Mouse (Mus musculus) lung, postnatal 25 days (tissue): Measurements from ENCODE around the gene Nedd9.

Source experiments
- DNase-seq: peaks from one replicate; pipeline ENCODE4 v3.0.0; 2022; ENCODE audit warnings: low spot score

The Nedd9 gene

DNA sequence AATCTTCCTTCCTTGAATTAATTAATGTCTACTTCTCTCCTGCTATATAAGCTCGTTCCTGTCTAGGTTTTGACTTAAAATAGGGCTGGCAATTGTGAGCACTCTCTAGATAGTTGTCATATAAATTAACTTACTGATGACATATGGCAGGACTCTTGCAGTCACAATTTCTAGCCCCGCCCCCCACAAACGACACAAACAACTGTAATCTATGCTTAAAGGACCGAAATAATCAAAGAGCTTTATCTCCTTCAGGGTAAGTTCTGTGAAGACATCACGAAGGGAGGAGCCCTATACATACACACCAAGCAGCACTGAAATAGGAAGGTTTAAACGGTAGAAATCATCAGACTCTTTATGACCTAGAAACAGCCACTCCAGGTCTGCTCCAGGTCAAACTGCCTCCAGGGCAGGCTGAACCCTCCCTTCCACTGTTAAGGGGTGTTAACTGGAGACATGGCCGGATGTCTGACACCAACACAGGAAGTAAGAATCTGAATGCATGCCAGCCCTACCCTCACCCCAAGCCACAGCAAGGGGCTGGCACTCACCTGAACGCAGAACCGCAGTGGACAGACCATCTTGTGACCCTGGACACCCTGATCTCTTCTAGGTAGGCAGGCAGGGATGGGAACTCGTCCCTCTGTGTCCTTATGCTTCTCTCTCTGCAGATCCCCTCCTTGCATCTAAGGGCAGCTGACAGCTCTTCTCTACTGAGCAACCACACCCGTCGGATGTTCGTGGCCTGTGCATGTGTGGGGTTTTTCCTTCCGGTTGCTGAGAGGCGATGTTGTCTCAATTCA, at the start of gene Nedd9:
TSS of gene Nedd9 (minus strand) at position 757 of the 803 bp plus-strand sequence.
- peak; percentile 85 for DNase-seq

GRCm38 (mm10) chr13:41532625-41533024, 45.5 kb upstream of the Nedd9 start:
- DNase-seq, result no peak

DNA sequence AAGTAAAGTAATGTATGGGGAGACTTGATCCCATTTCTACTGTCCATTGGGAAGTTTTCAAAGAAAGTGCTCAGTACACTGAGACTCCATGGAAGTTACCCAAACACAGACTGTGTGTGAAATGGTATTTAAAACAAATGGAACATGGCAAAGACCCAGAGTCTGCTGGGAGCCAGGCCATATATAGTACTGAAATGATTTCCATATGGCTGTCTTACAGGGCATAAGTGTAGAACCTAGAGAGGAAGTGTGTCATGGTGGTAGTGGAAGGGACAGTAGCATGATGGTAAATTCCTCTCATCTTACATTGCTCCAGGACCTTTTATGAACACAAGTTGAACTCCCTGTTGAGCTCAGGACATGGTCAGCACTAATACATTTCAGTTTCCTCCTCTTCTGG, 43.2 kb upstream of the Nedd9 start:
- DNase-seq, result no peak

DNA sequence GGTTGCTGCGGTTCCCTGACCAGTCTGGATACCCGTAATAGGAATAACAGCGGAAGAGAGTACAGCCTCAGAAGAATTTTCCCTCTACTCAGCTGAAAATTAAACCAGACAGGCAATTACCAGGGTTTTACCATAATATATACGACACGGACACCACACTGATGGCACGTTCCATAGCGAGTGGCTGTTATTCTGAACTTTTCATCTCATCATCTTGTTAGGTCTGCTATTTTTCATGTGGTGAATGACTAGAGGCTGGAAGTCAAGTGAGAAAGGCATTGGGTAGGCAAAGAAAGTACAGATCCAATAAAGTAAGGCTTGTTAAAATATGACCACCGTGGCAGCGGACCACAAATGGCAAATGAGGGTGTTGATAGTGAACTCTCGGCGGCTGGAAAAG, 37.0 kb upstream of the Nedd9 start:
- no peak for DNase-seq

DNA sequence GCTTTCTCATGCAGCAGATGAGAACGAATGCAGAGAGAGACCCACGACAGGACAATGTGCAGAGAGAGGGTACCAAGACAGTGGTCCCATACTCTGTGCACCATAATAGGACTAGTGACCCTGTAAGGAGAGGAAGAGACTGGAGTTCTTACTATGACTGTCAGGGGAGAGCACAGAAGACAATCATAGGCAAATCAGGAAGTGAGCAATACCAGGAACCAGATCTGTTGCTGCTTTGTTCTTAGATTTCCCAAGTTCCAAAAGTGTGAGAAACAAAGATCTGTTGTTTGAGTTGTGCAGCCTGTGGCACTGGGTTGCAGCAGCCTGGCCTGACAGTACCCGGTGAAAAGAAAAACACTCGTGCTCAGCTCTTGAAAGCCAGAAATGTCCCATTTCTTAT, 34.1 kb upstream of the Nedd9 start:
- DNase-seq, result no peak

- no peak for DNase-seq
Measured at GRCm38 (mm10) chr13:41520549-41521161, 33.5 kb upstream of the Nedd9 start.

GRCm38 (mm10) chr13:41519792-41520191, 32.6 kb upstream of the Nedd9 start:
- DNase-seq, result peak; percentile 46

DNA sequence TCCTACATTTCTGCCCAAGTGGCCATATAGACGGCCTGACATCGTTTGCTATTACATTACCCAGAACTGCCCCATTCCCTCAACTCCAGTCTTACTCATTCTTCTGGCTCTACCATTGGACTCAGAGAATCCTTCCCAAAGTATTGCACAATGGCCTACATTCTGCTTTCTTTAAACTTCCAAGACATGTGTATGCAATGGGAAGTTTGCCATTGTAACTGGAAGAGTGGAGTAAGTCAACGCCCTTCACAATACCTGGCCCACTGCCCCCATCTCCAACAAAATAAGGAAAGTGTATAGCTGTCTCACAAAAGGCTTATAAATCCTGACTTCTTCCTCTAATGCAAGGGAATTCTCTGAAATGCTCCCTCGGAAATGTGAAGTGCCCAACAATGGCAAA, 30.0 kb upstream of the Nedd9 start:
- DNase-seq, result peak; percentile 49

DNA sequence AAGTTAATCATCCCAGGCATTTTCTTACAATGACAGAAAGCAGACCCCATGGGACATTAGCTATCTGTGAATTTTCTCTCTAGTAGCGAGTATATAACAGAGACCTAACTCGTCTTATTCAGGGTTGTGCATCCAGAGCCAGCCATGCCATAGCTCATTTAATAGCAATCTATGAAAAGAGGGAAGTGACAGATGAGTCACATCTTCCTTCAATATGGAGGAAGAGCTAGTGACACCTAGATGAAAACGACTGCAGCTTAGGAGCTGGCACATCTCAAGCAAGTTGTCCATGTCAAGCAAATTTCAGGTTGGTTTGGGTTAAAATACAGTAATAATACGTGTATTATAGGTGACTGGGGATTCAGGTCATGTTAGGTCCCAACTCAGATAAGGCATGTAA, 28.6 kb upstream of the Nedd9 start:
- no peak for DNase-seq

DNA sequence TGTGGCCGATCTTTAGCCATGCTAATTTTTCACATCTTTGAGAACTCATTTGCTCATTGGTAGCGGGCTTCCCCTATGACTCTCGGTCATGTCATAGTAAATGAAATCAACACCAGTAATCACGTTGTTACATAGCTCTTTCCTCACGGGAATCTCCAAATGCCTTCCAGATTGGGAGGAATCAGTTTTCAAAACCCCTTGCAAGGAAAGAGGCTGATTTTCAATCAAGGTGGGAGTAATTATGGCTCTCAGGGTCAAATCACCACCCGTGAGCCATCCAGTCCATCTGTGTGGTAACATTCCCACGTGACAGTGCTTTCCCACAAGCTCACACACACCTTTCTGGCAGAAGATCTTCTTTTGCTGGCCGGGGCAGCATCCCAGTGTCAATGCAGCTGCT, 27.8 kb upstream of the Nedd9 start:
- no peak for DNase-seq

DNA sequence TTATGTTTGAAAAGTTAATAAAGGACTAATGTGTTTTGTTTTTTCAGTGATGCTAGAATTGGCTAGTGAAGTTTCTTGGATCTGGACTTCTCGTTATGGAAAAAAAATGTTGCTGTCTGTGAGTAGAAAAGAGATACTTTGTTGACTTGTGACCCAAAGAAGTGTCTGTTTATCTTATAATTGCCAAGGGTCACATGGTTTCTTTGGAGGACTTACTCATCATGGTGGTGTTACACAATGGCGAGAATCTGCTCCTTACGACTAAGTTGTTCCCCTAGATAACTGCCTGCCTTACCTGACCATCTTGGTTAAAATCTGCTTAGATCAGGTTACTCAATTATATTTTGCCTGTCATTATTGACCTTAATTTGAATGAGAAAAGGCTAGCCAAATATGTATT, 26.3 kb upstream of the Nedd9 start:
- peak; percentile 60 for DNase-seq

GRCm38 (mm10) chr13:41512243-41512642, 25.1 kb upstream of the Nedd9 start:
- DNase-seq, result no peak

DNA sequence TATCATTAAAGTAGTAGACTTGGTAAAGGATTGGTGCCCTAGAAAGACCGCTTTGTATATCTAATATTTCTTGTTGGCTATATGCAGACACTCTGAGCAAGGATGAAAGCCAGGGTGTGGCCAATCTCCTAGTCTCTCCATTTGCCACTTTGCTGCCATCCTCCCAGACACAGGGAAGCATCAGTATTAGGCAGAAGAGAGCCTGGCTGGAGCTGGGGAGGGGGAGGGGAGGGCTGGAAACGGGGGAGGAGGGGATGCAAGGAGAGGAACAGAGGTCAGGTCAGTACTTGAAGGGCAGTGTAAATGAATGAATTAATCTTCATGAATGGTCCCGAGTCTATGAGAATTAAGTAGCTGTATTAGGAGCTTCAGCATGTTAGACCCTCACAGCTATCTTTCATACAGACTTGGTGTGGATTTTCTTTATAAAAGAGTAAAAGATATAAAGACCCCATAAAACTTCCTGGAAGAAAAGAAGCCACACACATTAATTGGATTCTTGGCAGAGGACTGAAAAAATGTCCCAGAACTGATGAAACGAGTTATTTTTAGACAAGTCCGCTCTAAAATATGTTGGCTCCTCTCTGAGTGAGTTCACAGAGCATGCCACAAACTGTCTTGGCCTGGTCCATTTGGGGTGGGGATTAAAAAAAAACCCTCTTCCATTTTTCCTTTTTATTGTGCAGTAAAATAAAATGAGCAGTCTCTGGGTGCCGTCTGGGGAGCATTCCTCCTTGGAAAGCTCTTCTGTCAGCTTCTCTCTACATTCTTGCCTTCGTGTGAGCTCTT, 23.7 kb upstream of the Nedd9 start:
- DNase-seq, result no peak

GRCm38 (mm10) chr13:41505594-41505993, 18.4 kb upstream of the Nedd9 start:
- no peak for DNase-seq

GRCm38 (mm10) chr13:41504997-41505396, 17.8 kb upstream of the Nedd9 start:
- DNase-seq, result no peak

GRCm38 (mm10) chr13:41504448-41504847, 17.3 kb upstream of the Nedd9 start:
- DNase-seq, result no peak

- no peak for DNase-seq
Measured at GRCm38 (mm10) chr13:41502917-41503301, 15.7 kb upstream of the Nedd9 start.

DNA sequence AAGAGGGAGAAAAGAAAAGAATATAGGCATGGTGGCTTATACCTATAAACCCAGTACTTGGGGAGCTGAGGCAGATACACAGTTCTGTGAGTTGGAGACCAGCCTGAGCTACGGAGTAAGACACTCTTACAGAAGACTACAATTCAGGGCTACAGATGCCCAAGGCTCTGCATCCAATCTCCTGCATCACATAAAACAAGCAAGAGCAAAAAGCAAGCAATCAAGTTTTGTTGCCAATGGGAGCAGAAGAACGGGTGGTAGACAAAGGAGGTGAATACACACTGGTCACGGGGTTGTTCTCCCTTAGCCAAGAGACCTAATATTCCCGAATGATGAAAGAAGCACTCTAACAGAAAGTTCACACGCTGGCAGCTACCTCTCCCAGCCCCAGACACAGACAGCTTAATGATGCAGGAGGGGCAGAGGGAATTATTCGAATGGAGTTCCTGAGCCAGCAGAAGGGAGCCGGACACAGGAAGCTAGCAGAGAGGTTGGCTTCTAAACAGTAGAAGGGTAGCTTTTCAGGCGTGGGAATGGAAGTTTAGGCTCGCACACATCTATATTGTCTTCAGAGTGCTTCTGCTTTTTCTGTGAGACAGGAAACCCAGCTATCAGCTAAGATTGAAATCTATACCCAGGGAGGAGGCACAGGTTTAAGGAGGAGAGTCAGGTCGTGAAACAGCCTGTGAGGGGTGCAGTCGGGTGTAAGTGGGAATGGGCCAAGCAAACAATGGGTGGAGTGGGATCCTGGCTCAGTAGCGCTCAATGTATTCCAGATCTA, 15.2 kb upstream of the Nedd9 start:
- no peak for DNase-seq

DNA sequence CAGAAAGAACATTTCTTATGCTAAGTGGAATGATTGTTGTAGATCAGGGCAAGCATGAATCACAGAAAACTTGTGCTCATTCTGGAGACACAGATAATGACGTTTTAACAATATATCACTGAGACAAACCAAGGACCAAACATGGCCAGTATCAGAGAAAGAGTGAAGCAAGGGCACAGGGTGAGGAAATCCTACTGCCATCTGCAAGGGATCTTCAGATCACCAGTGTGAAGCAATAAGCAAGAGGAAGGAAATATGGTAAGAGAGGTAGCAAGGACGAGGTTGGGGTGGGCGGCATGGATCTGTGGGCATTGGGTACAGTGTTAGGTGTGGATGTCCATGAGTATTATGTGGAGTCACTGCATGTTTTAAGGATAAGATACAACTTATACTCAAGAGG, 13.6 kb upstream of the Nedd9 start:
- no peak for DNase-seq

- DNase-seq, result no peak
Measured at GRCm38 (mm10) chr13:41498611-41499121, 11.5 kb upstream of the Nedd9 start.

DNA sequence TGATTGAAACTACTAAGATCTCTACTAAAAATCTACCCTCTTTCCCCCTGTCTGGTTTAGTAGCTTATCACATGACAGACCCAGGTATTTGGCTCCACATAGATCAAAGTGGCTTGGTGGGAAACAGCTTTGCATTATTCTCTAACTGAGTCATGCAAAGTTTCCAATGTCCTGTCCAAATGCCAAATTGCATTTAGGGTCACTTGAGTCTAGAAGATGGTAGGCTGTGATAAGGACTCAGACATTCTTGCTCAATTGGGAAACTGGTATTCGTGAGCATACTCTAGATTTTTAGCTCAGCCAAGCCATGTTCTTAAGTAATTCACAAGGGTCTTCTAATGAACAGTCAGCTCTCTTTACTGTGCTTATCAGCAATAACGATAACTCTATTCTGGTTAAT, 7.5 kb upstream of the Nedd9 start:
- no peak for DNase-seq
